Mouse (Mus musculus): ENCODE data around the gene Muc2.

DNA sequence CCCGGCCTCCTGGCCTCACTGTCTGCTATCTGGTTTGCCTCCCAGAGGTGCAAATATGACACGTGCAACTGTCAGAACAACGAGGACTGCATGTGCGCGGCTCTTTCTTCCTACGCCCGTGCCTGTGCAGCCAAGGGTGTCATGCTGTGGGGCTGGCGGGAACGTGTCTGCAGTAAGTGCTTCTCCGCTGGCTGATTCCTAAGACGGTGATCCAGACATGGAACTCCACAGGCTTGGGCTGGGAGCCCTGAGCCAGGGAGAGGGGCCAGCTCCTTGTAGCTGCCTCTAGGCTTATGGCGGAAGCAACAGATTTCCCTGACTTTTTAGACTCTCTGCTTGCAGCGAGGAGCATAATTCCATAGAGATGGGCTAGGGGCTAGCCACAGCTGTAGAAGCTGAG, 6.4 kb downstream of the Muc2 start:
- TF ChIP-seq TAL1 (IDR thresholded peaks at IDR 0.05; ENCODE audit: low read length) = no peak
- no peak for TF ChIP-seq GATA1 (IDR thresholded peaks at IDR 0.05; ENCODE audit: low read length)
